Mouse (Mus musculus) spleen, adult 12 weeks (tissue): ENCODE data around the gene Polh.

Experiments
- DNase-seq: peaks from one replicate; pipeline ENCODE4 v3.0.0; 2022; ENCODE audit warnings: low spot score

Gene Polh

DNA sequence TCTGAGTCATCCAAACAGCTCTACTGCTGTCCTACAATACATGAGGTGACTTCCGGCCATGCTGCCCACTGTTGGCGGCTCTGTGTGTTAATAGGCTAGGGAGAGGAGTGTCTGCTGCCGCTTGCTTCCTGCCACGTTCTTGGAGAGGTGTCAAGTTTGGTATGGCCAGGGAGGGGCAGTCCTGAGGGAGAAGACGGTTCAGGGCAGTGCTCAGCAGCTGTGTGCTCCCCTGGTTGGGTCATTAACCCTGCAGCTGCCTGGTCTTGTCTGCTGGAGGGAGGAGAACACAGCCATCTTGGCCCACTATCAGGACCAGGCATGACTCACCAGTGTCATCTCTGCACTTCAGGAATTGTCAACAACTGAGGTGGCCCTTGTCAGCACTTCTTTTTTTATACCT is 34.1 kb downstream of the Polh start:
- DNase-seq, result no peak

DNA sequence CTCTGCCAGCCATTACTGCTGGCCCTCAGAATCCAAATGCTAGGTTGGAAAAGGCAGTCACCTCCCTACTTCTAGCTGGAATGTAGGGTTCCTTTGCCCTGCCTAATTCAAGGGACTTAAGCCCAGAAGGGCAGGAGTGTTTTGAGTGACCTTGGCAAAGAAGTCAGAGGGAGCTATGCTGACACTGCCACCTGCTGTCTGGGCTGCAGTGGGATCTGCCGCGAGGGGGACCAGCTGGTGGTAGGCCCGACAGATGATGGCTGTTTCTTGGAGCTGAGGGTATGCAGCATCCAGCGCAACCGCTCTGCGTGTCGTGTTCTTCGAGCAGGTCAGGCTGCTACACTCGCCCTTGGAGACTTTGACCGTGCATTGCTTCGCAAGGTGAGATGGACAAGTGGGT is 35.4 kb downstream of the Polh start:
- no peak for DNase-seq

DNA sequence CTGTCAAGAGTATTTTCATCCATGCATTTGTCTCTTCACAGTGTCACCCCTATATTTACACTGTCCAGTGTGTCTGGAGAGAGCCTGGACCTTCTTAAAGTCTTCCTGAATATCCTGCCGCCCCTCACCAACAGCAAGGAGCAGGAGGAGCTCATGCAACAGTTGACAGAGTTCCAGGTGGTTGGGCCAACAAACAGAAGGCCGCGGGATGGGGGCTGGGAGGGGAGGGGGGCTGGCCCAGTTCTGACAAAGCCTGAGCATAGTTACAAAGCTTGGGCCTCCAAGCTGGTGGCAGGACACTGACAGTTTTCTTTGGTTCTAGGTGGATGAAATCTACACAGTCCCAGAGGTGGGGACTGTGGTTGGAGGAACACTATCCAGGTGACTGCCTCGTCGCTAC is 36.2 kb downstream of the Polh start:
- no peak for DNase-seq

DNA sequence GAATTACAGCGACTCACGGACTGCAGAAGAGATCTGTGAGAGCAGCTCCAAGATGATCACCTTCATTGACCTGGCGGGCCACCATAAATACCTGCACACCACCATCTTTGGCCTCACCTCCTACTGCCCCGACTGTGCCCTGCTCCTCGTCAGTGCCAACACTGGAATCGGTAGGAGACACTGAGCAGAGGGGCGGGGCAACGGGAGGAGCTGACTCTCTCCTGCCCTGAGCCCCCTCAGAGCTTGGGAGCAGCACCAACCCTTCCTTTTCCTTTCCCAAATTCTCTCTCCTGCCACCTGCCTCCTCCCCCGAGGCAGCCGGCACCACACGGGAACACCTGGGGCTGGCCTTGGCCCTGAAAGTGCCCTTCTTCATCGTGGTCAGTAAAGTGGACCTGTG is 37.0 kb downstream of the Polh start:
- DNase-seq, result no peak

DNA sequence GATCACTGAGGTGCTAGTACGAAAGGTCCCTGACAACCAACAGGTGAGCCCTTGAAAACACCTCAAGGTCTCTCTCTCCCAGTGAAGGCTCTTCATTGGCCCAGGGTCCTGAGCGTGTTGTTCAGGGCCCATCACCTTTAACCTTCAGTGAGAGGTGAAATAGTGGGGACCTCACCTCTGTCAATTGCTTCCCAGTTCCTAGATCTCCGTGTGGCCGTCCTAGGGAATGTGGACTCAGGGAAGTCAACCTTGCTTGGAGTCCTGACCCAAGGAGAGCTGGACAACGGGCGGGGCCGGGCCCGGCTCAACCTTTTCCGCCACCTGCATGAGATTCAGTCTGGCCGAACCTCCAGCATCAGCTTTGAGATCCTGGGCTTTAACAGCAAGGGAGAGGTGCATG is 37.7 kb downstream of the Polh start:
- no peak for DNase-seq

DNA sequence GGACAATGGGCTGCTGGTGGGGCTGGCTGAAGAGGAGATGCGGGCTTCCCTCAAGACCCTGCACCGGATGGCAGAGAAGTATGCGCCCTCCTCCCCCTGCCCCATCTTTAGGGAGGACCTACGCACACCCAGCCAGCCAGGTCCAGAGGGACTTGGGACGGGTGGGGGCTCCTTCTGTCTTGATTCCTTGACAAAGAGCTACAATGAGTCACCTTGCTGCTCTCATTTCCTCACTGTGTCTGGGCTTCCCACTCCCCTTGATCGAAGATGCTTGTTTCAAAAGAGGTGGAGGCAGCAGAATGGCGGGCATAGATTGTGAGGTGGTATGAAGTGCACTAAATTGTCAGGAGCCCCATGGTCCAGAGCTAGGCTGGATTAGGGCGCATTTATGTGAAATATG is 38.1 kb downstream of the Polh start:
- DNase-seq, result no peak

DNA sequence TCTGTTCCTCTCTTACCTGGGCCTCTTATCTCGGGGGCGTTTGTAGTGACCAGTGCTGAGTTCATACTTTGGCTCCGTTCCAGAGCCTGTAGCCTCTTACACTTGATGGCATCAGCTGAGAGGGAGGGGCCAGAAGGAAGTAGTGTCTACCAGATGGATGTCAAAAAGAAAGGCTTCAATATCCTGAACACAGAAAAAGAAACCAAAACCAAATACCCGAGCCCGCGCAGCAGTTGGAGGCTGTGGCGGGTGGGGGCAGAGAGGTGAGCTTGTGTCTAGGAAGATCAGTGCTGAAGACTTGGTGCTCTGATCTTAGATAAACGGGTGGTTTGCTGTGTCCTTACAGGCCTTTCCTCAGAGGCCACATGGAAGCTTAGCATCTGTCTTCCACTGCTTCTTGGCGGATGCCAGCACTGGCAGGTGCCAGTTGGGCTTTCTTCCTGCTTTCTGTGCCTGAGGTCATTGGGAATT is 39.5 kb downstream of the Polh start:
- DNase-seq, result peak; percentile 52

DNA sequence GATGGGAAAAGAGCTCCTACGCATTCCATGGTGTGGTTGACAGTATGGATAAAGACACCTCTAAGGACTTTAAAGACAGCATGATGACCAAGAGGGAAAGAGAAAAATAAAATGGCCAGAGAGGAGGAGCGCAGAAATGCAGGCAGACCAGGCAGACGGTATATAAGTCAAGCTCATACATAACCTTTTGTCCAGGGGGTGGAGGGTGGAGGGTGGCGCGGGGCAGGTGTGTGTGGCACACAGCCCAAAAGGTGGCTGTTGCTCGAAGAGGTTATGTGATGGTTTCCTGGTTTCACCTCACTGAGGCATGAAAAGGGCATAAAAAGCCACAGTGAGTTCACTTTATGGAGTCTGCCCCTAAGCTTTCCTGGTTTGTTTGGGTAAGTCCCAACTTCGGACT is 39.9 kb downstream of the Polh start:
- no peak for DNase-seq

DNA sequence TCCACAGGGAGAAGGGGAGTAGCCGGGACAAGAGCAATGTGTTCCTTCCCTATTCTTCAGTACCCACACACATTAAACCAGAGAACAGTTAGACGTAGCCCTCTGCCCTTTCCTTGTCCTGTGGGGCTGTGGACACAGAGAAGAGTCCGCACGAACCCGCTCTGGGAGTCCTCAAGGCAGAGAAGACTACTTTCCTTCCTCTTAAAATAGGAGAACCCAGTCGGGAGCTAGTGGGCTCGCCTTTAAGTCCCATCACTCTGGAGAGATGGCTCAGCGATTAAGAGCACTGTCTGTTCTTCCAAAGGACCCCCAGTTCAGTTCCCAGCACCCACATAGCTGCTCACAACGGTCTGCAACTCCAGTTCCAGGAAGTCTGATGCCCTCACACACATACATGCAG is 40.7 kb downstream of the Polh start:
- DNase-seq, result no peak

DNA sequence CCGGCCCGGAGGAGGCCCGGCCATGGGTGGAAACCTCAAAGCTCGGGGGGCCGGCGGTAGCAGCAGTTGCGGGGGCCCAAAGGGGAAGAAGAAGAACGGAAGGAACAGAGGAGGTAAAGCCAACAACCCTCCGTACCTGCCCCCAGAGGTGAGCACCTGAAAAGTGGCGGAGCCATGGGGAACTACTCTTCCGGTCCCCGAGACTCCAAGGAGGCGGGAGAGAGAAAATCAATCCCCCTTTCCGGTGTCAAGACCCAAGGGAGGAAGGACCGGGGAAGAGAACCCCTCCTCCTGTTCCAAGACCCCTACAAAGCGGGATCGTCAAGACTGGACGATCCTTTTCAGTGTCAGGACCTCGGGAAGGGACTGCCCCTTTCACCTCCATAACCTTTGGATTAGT is 41.3 kb downstream of the Polh start:
- DNase-seq, result no peak

DNA sequence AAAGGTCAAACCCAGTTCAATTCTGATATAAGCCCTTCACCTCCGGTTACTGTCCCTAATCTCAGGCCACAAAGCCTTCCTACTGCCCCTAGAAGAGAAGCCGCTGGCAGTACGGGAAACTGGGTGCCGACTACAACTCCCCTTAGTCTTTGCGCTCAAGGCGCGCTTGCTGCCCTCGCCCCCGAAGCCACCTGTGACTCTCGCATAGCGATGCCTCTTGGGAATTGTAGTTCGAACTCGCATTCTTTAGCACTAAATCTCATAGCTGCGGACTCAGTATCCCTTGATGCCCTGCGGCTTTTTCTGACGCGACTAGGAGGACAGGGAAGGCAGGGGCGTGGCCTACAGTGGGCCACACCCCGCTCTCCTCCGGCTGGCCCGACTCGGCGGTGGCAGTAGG is 41.8 kb downstream of the Polh start, which contains the start of gene Gtpbp2:
TSS of gene Gtpbp2 (plus strand) at position 347 of the 400 bp plus-strand sequence.
- peak; percentile 88 for DNase-seq

DNA sequence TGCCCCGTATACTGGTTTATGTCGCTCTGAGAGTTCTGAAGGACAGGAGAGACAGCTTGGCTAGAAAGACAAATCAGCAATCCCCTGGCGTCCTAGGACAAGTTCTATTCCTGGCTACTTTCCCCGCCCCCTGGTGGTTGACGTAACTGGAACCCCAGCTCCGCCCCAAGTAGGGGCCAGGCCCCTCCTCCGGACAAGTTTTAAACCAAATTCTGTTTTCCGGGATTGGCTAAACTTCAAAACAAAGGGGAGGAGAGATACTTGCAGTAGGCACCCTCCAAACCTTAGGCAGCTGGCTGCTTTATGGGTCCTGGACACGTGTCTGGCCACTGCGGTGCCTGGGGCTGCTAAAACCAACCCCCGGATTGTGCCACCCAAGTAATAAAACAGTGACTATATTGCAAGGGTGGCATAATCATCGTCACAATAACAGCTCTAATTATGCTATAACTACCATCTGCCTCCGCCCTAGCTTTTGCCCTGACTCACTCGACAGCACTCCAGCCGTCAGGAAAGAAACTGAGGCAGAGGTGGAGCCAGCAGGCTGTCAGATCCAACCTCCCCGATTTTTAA is 42.3 kb downstream of the Polh start:
- peak; percentile 91 for DNase-seq

DNA sequence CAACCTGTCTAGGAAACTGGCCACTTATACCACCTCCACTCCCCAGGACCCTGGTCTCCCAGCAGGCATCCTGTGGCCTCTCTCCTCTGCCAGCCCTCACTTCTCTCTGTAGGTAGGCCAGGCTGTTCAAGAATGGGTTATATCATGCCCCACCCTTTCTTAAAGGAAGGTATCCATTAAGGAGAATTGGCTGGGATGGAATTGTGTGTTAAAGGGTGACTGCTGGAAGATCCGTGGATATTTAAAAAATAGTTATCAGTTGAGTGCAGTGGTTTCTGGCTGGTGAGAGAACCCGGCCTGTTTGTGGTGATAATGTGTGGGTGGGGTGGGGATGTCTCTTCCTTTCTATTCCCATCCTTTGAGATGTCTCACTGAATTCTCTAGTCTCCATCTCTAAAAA is 43.2 kb downstream of the Polh start:
- peak; percentile 59 for DNase-seq

DNA sequence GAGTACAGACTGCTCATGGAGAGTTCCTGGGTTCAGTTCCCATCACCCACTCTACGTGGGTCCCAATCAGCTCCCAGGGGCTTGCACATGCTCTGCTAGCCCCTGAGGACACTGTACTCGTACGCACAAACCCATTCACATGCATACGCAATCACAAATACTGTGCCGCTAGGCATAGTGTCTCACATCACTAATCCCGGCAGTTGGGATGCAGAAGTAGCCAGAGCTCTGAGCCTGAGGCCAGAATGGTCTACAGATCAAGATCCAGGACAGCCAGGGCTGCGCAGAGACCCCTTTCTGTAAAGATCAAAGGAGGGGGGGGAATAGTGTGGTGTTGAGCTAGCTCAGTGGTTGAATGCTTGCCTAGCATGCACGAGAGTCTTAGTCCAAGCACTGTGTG is 45.3 kb downstream of the Polh start:
- no peak for DNase-seq

DNA sequence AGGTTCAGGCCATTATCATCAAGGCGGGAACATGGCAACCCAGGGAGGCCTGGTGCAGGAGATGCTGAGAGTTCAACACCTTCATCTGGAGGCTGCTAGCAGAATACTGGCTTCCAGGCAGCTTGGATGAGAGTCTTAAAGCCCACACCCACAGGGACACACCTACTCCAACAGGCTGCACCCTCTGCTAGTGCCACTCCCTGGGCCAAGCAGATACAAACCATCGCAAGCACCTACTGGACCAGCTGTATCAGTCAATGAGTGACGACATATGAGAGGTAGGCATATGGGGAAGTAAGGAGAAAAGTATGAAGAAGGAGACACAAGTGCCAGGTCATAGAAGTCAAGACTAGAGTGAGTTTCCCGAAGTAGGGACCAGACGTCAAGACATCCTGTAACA is 45.8 kb downstream of the Polh start:
- peak; percentile 44 for DNase-seq

DNA sequence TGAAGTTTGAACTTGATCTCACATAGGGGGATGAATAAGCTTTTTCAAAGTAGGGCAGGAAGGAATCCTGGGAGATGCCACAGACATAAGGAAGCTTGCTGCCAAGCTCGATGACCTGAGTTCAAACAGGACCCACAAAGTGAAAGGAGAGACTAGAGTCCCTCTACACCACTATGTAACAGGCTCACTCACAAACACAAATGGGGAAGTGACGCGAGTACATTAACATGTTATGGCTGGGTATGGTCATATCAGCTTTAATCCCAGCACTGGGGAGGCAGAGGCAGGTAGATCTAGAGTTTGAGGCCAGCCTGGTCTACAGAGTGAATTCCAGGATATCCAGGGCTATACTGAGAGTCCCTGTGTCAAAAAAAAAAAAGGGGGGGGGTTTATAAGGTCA is 48.1 kb downstream of the Polh start:
- no peak for DNase-seq

DNA sequence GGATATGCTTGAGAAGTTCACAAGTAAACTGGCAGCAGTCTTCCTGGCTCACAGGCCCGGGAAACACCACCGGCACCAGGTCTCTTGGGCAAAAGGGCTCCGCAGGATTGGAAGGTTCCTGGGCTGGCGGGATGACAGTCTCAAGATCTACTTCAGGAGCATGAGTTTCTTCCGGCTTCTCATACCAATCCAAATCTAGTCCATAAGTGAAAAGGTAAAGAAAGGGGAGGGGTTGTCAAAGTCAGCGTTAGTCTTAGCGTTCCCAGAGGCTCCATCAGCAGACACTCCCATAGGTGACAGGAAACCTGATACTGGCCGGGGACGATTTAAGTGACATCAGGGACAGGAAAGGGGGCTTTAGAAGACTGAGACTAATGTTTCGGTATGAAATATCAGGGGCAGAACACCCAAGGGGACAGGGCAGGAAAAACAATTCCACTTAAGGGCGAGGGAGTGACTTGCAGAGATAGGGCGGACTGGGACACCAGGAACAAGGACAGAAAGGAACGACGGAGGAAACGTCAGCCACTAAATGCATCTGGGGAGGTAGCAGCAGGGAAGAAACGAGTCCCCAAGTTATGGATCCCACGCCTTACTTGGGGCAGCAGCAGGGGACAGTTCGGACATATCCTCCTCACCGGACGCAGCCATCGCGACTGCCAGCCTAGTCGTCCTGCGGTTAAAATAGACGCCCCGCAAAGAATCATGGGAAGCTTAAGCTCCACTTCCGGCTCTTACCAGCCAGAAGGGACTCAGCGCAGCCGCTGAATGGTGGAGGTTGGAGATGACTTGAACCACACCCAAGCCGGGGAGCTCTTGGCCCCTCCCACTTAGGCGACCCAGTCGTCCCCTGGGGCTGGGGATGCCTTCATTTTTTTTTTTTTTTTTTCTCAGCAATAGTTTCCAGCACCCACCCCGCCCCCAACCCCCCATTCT is 49.3 kb downstream of the Polh start, which contains the start of gene Mad2l1bp:
TSS of gene Mad2l1bp (minus strand) at position 707 of the 936 bp plus-strand sequence.
- DNase-seq, result peak; percentile 79

DNA sequence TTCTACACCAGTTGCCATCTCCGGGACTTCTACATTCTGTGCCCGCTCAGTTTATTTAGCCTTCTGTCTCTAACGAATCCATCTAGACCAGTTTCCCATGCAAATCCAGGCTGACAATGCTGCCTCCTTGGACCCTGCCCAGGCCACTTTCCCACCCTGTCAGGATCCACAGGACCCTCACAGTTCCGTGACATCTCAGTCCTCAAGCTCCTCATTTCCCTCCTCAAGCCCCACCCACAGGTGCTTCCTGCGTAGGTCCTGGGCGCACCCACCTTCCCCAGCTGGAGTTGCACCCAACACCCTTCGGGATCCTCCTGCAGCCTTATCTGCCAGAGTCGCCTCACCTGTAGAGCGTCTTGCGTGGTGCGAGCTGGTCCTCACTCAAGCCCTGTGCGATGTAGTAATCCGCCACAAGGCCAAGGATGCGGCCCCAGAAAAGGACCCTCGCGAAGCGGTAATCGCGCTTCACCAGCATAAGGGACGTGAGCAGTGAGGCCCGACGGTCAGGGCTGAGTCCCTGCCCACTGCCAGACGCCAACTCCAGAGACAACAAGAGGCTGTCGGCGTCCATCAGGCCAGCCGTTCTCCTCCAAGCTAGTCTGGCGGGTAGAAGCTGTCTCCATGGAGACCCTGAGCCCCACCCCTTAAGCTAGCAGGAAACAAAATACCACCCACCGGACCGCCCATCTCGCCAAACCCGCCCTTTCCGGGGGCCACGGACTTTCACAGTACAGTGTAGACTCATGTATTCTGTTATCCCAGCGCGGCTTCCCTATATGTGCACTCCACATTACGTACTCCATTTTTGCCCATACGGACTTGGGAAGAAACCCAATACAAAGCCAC is 58.6 kb downstream of the Polh start, which contains the start of gene Rsph9:
TSS of gene Rsph9 (minus strand) at position 639 of the 846 bp plus-strand sequence.
- peak; percentile 70 for DNase-seq

DNA sequence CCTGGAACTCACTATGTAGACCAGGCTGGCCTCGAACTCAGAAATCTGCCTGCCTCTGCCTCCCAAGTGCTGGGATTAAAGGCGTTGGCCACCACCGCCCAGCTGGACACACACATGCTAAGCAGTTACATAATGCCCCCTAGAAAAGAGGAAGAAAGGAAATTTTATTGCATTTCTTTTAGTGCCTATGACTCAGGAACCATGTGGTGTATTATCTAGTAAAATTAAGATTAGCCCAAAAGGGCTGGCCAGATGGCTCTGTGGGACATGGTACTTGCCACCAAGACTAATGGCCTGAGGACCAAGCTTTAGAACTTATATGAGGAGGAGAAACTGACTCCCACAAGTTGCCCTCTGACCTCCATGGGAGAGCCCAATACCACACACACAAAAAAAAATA is 62.6 kb downstream of the Polh start:
- DNase-seq, result no peak

DNA sequence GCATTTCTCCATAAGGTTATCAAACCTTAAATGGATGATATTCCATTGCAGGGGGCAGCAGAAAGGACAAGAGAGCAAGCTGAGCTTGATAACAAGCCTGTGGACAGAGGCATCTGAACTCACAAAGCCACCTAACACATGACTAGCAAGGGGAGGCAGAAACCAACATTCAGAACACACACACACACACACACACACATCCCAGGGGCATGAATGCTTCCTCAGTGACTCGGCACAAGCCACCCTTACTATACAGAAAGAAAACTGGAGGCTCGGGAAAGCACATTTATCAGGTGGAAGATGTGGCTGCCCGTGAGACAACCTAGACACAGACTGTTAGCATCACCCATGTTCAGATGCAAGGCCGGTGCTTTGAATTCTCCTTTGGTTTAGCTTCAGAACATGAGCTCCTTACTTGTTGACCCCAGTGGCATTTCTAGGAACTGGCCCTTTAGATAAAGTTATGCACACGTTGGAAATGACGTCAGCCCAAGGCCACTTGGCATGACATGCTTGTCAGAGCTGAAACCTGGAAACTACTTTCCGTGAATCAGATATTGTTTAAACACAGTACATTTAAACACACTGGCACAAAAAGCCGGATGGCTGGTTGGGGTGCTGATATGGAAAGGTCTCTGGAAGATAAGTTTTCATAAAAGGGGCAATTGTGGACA is 63.7 kb downstream of the Polh start:
- no peak for DNase-seq

DNA sequence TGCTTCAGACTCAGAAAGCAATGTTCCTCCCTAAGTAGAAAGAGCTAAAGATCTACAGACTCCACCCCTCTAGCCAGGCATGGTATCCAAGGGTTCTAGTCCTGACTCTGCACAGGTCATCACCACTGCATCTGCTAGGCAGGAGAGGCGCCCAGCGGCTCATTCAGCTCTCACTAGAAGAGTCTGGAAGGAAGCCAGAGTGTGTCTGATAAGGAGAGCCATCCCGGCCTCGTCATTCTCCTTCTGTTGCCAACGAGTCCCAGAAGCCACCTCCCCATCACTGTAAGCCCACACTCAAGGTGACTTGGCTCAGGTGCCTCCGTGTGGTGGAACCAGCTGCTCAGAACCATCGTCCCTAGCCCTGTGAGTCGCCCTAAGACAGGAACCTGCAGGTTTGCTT is 69.6 kb downstream of the Polh start:
- peak; percentile 32 for DNase-seq
